Mouse (Mus musculus) lung, postnatal 25 days (tissue): ENCODE measurements at regions not wholly inside any gene's neighbourhood (a gene's known extent, or its start where the extent isn't known, plus 50 kb on each side); places are given as distances from the start of the nearest gene placed in this dataset.

Experiments
- DNase-seq: peaks from one replicate; pipeline ENCODE4 v3.0.0; 2022; ENCODE audit warnings: low spot score

GRCm38 (mm10) chr14:76917139-76917929, 119.2 kb upstream of the Ccdc122 start:
- DNase-seq, result no peak

GRCm38 (mm10) chr14:76913850-76914249, 122.7 kb upstream of the Ccdc122 start:
- DNase-seq, result no peak

- no peak for DNase-seq
These were observed 124.1 kb upstream of the Ccdc122 start for GRCm38 (mm10) chr14:76912301-76913001.

GRCm38 (mm10) chr14:76911271-76911670, 125.3 kb upstream of the Ccdc122 start:
- no peak for DNase-seq

- no peak for DNase-seq
These were observed 126.4 kb upstream of the Ccdc122 start for GRCm38 (mm10) chr14:76910186-76910585.

- DNase-seq, result peak; percentile 39
These were observed 128.6 kb upstream of the Ccdc122 start for GRCm38 (mm10) chr14:76907941-76908340.

GRCm38 (mm10) chr14:76902962-76903757, 133.4 kb upstream of the Ccdc122 start:
- DNase-seq, result no peak

- no peak for DNase-seq
These were observed 135.1 kb upstream of the Ccdc122 start for GRCm38 (mm10) chr14:76901490-76901889.

- peak; percentile 34 for DNase-seq
These were observed 137.2 kb upstream of the Ccdc122 start for GRCm38 (mm10) chr14:76899331-76899730.

- DNase-seq, result no peak
These were observed 148.9 kb upstream of the Ccdc122 start for GRCm38 (mm10) chr14:76887708-76888107.

GRCm38 (mm10) chr14:76887201-76887600, 149.4 kb upstream of the Ccdc122 start:
- no peak for DNase-seq

- no peak for DNase-seq
These were observed 153.3 kb upstream of the Ccdc122 start for GRCm38 (mm10) chr14:76883231-76883651.

- DNase-seq, result peak; percentile 35
These were observed 153.8 kb upstream of the Ccdc122 start for GRCm38 (mm10) chr14:76882711-76883171.

- DNase-seq, result no peak
These were observed 155.7 kb upstream of the Ccdc122 start for GRCm38 (mm10) chr14:76880851-76881250.

GRCm38 (mm10) chr14:76877306-76877705, 159.3 kb upstream of the Ccdc122 start:
- no peak for DNase-seq

- DNase-seq, result peak; percentile 76
These were observed 160.6 kb upstream of the Ccdc122 start for GRCm38 (mm10) chr14:76876015-76876414.

- peak; percentile 16 for DNase-seq
These were observed 161.2 kb upstream of the Ccdc122 start for GRCm38 (mm10) chr14:76875266-76875900.

- DNase-seq, result peak; percentile 74
These were observed 161.9 kb upstream of the Ccdc122 start for GRCm38 (mm10) chr14:76874542-76875265.

- DNase-seq, result no peak
These were observed 162.9 kb upstream of the Ccdc122 start for GRCm38 (mm10) chr14:76873684-76874083.

GRCm38 (mm10) chr14:76872976-76873375, 163.6 kb upstream of the Ccdc122 start:
- no peak for DNase-seq

GRCm38 (mm10) chr14:76872510-76872909, 164.1 kb upstream of the Ccdc122 start:
- no peak for DNase-seq
